Mouse (Mus musculus) adrenal gland (tissue): ENCODE measurements around the gene Tcte1.

Source experiments
- intact Hi-C: fragments of 180-260 bp; cut with DNase I; formaldehyde crosslinking; loops from one replicate; pipeline ENCODE4 v1.15.1; 2025

Gene Tcte1

GRCm38 (mm10) chr17:45582188-45582587 lies 59.0 kb downstream of the Tcte1 start:
- intact Hi-C loops, result loop anchor here (2.0 to 5.0 kb wide), 2 partner anchors 45 to 60 kb away; no protein-coding TSS in a partner anchor

- intact Hi-C loops, result loop anchor here (2.0 to 5.0 kb wide), 2 partner anchors 44 to 59 kb away; no protein-coding TSS in a partner anchor
Observed at GRCm38 (mm10) chr17:45582715-45583355, 59.6 kb downstream of the Tcte1 start.

- intact Hi-C loops, result loop anchor here (5.0 kb wide), 1 partner anchor 58 kb away; no protein-coding TSS in a partner anchor
Observed at GRCm38 (mm10) chr17:45584096-45584896, 61.1 kb downstream of the Tcte1 start.

- intact Hi-C loops, result loop anchor here (5.0 kb wide), 1 partner anchor 57 kb away; no protein-coding TSS in a partner anchor
Observed at GRCm38 (mm10) chr17:45584939-45585678, 61.9 kb downstream of the Tcte1 start.

- intact Hi-C loops, result no loop called here
Observed at GRCm38 (mm10) chr17:45585725-45586448, 62.7 kb downstream of the Tcte1 start.

GRCm38 (mm10) chr17:45586449-45586837 lies 63.2 kb downstream of the Tcte1 start:
- intact Hi-C loops, result no loop called here

GRCm38 (mm10) chr17:45588370-45588769 lies 65.1 kb downstream of the Tcte1 start:
- intact Hi-C loops, result no loop called here

GRCm38 (mm10) chr17:45589236-45589635 lies 66.0 kb downstream of the Tcte1 start:
- intact Hi-C loops, result no loop called here

GRCm38 (mm10) chr17:45589844-45590243 lies 66.6 kb downstream of the Tcte1 start:
- intact Hi-C loops, result no loop called here

GRCm38 (mm10) chr17:45590410-45590809 lies 67.2 kb downstream of the Tcte1 start:
- intact Hi-C loops, result no loop called here

- intact Hi-C loops, result no loop called here
Observed at GRCm38 (mm10) chr17:45591701-45592605, 68.7 kb downstream of the Tcte1 start.
